Mouse (Mus musculus) adrenal gland, postnatal 10 days (tissue): ENCODE measurements at regions not wholly inside any gene's neighbourhood (a gene's known extent, or its start where the extent isn't known, plus 50 kb on each side); places are given as distances from the start of the nearest gene placed in this dataset.
A peak's percentile ranks its signal among the peaks of the same experiment; 100 is the strongest.

ENCODE experiments used
- DNase-seq: peaks from one replicate; pipeline ENCODE4 v3.0.0; 2021; ENCODE audit warnings: mixed read lengths

DNA sequence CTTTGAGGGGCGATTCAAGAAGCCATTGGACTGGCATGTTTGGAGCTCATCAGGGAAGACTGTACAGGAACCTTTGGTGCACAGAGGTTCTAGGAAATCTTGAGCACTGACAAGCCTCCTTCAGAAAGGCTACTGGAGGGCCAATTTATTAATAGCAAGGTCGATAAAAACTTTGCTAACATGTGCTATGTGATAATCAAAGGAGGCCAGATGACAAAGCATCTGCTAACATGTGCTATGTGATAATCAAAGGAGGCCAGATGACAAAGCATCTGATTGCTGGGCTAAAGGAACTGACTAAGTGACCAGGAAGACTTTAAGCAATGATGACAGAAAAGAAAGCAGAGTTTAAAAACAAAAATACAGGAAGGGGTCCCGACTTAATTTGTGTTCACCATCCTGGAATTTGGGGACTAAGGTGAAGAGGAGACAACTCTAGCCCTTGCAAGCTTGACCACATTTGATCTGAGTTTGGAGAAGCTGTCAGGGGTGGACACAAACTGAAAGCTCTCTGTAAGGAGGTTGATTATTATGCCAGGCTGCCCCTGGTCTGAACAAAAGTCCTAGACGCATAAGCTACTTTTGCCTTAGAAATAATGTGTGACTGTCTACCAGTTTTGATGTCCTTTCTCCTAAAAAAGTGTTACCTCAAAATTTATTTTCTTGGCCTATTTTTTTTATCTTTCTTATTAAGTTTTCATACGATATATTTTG lies 455.5 kb upstream of the Fam92a start:
- DNase-seq = no peak

DNA sequence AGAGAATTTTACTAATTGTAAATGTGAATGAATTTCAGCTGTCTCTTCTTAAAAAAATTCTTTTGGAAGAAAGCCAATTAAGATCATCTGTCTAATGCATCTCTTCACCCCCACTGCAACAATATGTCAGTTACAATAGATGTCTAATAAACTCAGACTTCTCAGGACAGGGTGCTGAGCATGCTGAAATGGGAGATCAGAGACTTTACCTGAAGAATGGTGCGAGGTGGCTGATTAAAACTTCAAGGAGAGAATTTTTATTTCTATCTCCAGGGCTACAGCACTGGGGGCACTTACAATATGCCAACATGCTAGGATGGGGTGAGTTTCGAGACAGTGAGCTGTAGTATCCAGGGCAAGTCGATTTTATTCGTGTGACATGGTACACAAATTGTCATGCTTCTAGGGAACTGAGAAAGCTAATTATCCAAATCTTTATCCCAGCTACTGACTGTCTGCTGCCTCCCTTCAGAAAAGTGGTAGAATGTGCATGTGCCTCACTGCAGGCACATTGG lies 449.0 kb upstream of the Fam92a start:
- no peak for DNase-seq

DNA sequence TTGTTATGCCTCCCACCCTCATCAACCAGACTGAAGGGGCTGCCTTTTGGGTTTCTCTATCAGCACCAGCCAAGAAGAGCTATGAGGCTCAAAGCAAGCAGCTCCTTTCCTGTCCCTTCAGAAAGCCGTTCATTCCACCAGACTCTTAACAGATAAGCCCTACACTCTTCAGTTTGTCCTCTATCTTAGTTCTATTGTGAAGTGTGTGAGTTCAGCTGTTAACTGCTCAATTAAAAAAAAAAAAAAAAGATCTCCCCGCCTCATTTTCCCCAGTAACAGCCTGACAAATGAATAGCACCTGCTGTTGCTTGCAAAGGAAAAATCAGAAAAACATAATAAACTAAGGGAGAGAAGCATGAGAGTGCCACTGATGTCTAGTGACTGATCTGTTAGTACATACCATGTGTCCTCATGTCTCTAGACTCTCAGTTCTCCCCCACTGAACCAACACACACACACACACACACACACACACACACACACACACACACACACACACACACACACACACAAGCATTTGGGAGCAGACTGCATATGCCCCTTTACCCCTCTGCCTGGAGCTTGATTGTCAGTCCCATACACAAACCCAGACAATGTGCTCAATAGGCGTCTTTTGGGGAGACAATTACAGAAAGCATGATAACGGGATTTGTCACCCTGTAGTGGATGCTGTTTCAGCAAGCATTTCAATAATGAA lies 448.4 kb upstream of the Fam92a start:
- no peak for DNase-seq

- DNase-seq = no peak
Measured at GRCm38 (mm10) chr4:12616665-12617064, 444.9 kb upstream of the Fam92a start.

DNA sequence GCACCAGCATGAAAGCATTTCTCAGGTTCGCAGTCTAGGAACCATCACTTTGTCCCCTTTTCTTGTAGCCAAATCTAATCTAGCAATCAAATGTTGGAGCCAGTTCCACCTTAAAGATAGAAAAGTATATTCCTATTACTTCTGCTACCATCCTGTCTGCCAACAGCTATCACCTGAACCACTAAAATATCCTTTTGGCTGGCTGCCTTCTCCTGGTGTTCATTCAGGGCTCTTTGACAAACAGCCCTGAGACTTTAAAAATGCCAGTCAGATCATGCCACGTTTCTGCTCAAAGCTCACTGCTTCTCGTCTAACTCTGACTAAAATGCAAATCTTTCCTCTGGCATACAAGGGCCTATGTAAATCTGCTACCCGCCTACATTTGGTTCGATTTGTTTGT lies 439.7 kb upstream of the Fam92a start:
- DNase-seq = no peak

- no peak for DNase-seq
Measured at GRCm38 (mm10) chr4:12601165-12601919, 429.5 kb upstream of the Fam92a start.

- DNase-seq = no peak
Measured at GRCm38 (mm10) chr4:12595801-12596515, 424.1 kb upstream of the Fam92a start.

GRCm38 (mm10) chr4:12592973-12593372 lies 421.2 kb upstream of the Fam92a start:
- DNase-seq = no peak

DNA sequence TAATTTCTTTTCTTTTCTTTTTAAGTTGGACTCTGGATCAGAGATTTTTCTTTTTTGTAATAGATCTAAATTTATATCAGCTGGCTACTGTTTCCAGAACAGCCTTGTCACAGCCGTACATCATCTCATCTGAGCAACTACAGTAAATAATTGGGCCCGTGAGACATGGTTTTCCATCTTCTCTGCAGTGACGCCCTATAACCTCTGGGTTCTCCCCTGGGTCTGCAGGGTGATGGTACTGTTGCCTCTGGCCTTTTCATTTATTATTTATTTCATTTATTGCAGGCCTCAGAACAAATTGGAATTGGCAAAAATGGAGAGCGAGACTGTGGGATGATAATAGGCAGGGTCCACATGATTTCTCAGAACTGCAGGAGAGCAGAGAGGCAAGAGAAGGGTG lies 406.3 kb upstream of the Fam92a start:
- no peak for DNase-seq

DNA sequence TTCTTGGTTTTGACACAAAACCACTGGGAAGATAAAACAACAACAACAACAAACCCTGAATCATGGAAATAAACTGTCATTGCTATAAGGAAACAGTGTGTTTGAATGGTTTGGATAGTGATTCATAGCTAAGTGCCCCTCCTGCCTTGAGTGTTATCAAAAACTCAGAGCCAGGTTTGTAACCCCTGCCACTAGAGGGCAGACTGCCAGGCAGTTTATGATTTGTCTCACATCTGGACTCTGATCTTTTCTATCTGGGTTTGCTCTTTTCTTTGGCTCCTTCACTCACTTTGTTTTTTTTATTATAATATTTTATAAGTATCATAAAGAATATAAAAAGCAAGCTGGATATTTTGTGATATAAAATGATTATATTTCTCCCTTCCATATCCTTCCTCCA lies 400.1 kb upstream of the Fam92a start:
- peak; percentile 56 for DNase-seq

DNA sequence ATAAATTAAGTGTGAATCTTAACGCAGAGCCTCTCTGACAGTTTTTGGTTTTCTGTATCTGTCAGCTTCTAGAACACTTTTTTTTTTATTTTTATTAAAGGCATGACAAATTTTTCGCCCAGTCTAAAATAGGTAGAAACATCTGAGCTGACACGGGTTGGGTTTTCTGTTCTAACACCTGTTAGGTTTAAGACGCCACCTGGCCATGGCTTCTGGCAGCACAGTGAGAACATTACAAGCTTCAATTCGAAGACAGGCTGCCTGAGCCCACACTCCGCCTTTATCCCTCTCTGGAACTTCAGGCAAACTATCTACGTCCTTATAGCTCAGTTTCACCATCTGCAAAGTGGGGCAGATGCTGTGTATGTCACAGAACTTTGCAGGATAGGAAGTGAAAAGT lies 398.9 kb upstream of the Fam92a start:
- no peak for DNase-seq

GRCm38 (mm10) chr4:12567643-12568042 lies 395.8 kb upstream of the Fam92a start:
- DNase-seq = no peak

GRCm38 (mm10) chr4:12563016-12563415 lies 391.2 kb upstream of the Fam92a start:
- DNase-seq = peak; percentile 7

- DNase-seq = no peak
Measured at GRCm38 (mm10) chr4:12560546-12560945, 388.7 kb upstream of the Fam92a start.

- no peak for DNase-seq
Measured at GRCm38 (mm10) chr4:12560015-12560414, 388.2 kb upstream of the Fam92a start.

DNA sequence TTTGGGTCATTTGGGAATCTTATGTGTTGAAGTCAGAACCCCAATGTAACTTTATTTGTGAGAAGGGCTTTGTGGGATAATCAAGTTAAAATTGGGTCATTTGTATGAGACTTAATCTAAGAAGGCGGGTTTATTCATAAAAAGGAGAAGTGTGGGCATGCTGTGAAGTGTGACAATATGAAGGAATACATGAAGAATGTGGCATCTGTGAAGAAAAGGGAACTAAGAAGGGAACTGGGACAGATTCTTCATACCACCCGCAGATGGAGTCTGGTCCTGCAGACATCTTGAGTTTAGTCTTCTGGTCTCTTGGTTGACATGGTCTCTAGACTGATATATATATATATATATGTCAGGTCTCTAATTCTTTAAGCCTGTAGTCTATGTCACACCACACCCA lies 385.3 kb upstream of the Fam92a start:
- no peak for DNase-seq

DNA sequence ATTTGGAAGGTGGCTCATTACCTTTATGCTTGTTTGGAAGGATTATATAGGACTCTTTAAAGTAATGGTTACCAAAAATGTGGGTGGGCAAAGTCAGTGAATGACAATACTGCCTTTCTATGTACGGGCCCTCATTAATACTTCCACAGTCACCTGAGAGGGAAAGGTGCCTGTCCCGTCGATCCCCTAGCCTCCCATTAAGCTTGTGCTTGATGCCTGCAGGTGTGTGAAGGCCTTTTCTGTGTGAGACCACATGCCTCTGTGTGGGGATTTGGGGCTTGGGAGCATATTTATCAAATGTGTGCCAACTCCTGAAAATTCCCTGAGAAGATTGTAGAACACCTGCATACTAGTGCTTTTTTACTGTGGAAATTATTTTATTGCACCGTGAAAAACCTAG lies 377.4 kb upstream of the Fam92a start:
- DNase-seq = no peak

GRCm38 (mm10) chr4:12543906-12544305 lies 372.1 kb upstream of the Fam92a start:
- DNase-seq = no peak

- no peak for DNase-seq
Measured at GRCm38 (mm10) chr4:12541508-12541907, 369.7 kb upstream of the Fam92a start.

- no peak for DNase-seq
Measured at GRCm38 (mm10) chr4:12539184-12539791, 367.5 kb upstream of the Fam92a start.

GRCm38 (mm10) chr4:12538694-12539121 lies 366.9 kb upstream of the Fam92a start:
- peak; percentile 57 for DNase-seq

- no peak for DNase-seq
Measured at GRCm38 (mm10) chr4:12538043-12538442, 366.2 kb upstream of the Fam92a start.
